Mouse (Mus musculus) regulatory T cell (primary cell): ENCODE data around the gene Scgb2b21.
"Not testable (repeated sequence)": the region's sequence is repeated elsewhere in the genome, so short reads cannot be mapped to it uniquely, and the experiment has no call there.

ENCODE experiments used
- in situ Hi-C: fragments of 300-600 bp; cut with MboI, MseI; formaldehyde crosslinking; loops from one replicate; pipeline ENCODE4 v1.15.1; 2025; ENCODE audit warnings: high pct_unique_total_duplicates

The Scgb2b21 gene

DNA sequence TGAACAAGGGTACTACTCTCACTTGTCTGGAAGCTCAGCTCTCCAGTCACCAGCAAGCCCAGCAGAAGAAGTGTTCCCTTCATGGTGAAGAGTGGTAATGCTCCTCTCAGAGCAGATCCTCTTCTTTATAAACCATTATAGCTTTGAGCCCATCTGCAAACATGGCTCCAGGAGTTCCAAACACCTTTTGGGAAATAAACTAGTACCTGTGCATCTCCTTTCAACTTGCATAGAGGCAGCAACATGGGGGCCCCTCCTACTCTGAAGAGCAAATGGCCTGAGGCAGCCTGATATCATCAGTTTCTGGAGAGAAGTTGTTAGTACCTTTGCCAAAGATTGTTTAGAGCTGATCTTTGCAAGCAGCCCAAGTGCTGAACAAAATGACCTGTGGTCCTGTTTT lies at the start of gene Scgb2b21:
Gene Scgb2b21, minus strand, starts transcription at position 101 of the 400 bp plus-strand sequence.
- in situ Hi-C loops, result no loop called here

DNA sequence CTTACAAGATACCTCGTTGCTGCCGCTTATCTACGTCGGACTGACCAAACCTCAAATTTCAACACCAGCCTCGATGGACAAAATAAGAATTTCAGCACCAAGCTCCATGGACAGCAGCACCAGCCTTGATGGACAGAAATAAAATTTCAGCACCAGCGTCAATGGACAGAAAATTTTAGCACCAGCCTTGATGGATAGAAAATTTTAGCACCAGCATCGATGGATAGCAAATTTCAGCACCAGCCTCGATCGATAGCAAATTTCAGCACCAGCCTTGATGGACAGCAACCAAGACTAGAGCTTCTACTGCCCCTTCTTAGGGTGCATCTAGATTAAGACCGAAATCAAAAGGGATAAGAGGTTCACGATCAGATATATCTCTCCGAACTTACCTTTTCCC lies 23.2 kb upstream of the Scgb2b21 start:
- in situ Hi-C loops, result not testable (repeated sequence)
